ENCODE assay signal across 14 mouse cellular contexts in the genomic region with DNA sequence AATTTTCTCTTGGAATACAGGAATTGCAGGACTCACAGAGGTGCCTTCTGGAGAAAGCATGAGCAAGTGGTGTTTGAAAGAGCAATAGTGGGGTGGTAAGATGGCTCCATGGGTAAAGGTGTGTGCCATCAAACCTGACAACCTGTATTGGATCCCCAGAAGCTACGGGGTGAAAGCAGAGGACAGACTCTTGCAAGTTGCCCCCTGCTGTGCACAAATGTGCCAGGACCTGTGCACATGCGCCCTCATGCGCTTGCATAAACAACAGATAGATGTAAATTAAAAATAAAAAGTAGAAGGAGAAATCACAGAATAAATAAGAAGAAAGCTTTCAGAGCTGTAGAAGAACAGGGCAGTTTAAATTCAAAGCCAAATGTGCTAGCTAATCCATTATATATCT. TPM values are rescaled to one million over a fixed set of nuclear protein-coding genes. Genes with fewer than 3 reads are reported as not detected.
DNase-seq lines count a peak whose midpoint lies in the region.
"Had no signal": no experiment of that assay in that cellular context is flagged by ENCODE, and none has a peak within 500 bp of the region (broad histone marks: within the 10 kb centered on the region; RNA-seq: fewer than 3 reads in every experiment).

No protein-coding gene starts in this region.

- DNase-seq in cerebellum, adult 11-12 months, result peak; percentile 51
- no peak for DNase-seq in cerebellum, adult 8-10 months
- DNase-seq in cerebellum, adult 9-11 months, result peak; percentile 57
- peak; percentile 20 to 44 for DNase-seq in cerebellum, postnatal 25 days
- DNase-seq in right cerebral cortex, postnatal 10 days (ENCODE audit: low spot score in 2 of 2), result no peak
- DNase-seq in layer of hippocampus, adult 8-10 months (ENCODE audit: low spot score in 2 of 2), result no peak
- DNase-seq: adrenal gland, postnatal 10 days; adrenal gland, postnatal 36 days; B cell, adult 2 months; gastrocnemius, postnatal 10 days; gastrocnemius, postnatal 36 days; heart, adult 11 months; kidney, adult 11 months; kidney, adult 8-10 months had no signal

RNA-seq across cellular contexts. Expression of gene Pten, which starts 3.9 kb away (rescaled TPM):
- 100 to 1,000 TPM; 105 to 119 (median 113) TPM for total RNA-seq in layer of hippocampus, adult 8-10 months (2022)

RNA-seq across cellular contexts. Expression of gene Atad1, which starts 13.8 kb away (rescaled TPM):
- total RNA-seq in layer of hippocampus, adult 8-10 months (2022), result 100 to 1,000 TPM in 1 of 4 experiments, 10 to 100 TPM in 3; 89.9 to 100 (median 92.7) TPM

Comparison
In these comparisons a context has a peak if more than half of its experiments do, and no peak if none do; other contexts are left out.
1. DNase-seq: peak in cerebellum, adult 11-12 months (single experiment), cerebellum, adult 9-11 months (single experiment) and cerebellum, postnatal 25 days (2 of 2); none in cerebellum, adult 8-10 months (single experiment), right cerebral cortex, postnatal 10 days (0 of 2) and layer of hippocampus, adult 8-10 months (0 of 2).